Mouse (Mus musculus): ENCODE data around the gene Traf6.
"Not testable (repeated sequence)": the region's sequence is repeated elsewhere in the genome, so short reads cannot be mapped to it uniquely, and the experiment has no call there.

Traf6 gene

GRCm38 (mm10) chr2:101695584-101695983 is 17.4 kb downstream of the Traf6 start:
- no peak for DNase-seq

GRCm38 (mm10) chr2:101699284-101699683 is 21.1 kb downstream of the Traf6 start:
- DNase-seq, result no peak

- no peak for DNase-seq
Observed at GRCm38 (mm10) chr2:101705941-101706485, 27.8 kb downstream of the Traf6 start.

DNA sequence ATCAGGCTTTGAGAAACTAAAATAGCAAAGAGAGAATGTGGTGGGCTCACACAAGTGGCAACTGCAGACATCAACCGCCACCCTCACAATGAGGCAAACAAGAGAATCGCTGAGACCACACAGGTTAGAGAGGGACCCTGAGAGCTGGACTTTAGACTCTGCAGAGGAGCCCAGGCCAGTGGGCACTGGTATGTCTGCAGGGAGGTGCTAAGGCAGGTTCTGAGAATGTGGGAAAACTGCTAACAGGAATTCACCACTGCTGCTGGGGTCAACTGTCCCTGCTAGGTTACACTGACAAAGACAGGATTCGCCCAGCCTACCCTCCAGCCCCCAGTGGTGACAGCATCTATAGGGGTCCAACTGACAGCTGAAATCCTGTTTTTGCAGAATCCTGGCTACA is 33.4 kb downstream of the Traf6 start:
- DNase-seq, result no peak

GRCm38 (mm10) chr2:101715650-101716323 is 37.6 kb downstream of the Traf6 start:
- DNase-seq, result no peak

DNA sequence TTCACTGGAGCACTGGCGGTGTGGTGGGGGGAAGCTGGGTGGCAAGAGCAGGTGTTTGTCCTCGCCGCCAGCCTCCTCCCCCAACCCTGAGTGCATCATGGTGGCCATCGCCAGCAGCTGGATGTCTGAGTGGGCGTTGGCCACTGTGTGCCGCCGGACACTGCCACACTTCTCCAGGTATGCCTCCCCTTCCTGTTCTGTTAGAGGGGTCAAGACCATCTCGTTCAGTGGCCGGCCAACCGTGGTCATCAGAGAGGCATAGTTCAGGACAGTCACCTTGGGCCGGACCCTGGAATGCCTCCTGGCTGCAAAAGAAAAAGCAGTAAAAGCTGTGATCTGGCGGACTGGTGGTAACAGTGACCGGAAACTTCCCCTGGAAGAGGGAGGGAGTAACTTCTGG is 38.9 kb downstream of the Traf6 start:
- DNase-seq, result no peak

DNA sequence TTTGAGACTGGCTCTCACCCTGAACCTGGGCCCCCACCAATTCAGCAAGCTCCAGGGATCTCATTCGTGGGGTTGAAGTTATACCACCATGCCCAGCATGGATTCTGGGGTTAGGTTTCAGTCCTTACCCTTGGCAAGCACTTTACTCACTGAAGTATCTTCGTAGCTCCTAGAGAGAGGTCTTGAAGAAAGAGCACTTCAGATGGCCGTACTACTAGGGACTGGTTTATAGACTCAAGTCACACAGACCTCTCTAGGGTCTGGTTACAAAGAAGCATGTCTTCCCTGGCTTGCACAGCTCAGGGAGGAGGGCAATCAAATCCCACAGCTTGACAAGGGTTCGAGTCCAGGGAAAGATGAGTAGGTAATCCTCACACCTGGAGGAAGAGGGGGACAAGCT is 43.6 kb downstream of the Traf6 start:
- DNase-seq, result no peak

- DNase-seq, result no peak
Observed at GRCm38 (mm10) chr2:101722370-101723332, 44.4 kb downstream of the Traf6 start.

- no peak for DNase-seq
Observed at GRCm38 (mm10) chr2:101723333-101723881, 45.2 kb downstream of the Traf6 start.

DNA sequence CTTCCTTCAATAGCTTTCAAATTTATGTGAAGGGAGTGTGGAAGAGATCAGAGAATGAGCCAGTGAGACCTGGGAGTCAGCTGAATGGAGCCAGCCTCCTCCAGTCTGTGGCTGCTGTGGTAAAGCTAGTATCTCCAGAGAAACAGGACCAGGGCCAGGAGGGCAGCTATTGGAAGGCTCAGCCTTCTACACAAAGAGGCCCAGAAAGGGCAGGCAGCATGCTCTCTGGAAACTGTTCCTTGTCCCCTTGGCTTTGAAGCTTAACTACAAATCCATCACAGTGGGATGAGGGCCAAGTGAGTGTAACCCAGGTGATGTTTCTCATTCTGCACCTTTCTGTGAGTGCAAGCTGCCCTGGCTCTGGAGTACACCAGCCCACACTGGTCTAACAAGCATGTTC is 49.6 kb downstream of the Traf6 start:
- DNase-seq, result no peak

- DNase-seq, result no peak
Observed at GRCm38 (mm10) chr2:101729472-101729871, 51.2 kb downstream of the Traf6 start.

- DNase-seq, result no peak
Observed at GRCm38 (mm10) chr2:101730972-101731371, 52.7 kb downstream of the Traf6 start.

GRCm38 (mm10) chr2:101732777-101733210 is 54.6 kb downstream of the Traf6 start:
- DNase-seq, result no peak

DNA sequence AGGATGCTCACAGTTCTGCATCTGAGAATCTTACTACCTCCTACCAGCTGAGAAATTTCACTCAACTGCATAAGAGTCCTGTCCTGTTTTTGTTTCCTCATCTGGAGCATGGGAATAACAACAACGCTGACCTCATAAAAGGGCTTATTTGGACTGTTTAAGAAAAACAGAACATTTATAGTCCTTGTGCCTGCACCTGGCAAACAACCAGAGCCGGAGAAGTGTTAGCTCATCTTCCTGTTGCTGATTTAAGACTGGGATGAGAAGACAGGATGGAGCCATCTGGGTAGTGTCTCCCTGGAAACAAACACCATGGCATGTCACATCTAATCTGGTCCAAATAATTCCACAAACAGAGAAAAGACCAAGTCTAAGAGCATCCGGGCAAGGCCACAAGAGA is 55.3 kb downstream of the Traf6 start:
- no peak for DNase-seq

DNA sequence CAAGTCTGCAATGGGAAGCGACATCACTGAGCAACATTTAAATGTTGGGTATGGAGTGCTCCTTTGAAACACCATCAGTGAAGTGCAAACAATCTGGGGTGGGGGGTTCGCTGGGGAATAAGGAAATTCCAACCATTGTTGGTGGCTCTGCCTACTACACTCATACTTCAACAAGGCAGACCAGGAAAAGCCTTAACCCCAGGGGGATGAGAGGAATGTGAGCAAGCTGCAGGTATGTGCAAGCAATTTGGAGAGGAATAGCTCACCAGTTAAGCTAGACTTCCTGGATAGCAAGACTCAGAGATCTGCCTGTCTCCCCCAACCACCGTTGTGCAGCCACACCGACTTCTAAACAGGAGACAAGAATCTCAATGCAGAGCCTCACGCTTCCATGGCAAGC is 61.7 kb downstream of the Traf6 start:
- no peak for DNase-seq

- DNase-seq, result no peak
Observed at GRCm38 (mm10) chr2:101741653-101742052, 63.4 kb downstream of the Traf6 start.

DNA sequence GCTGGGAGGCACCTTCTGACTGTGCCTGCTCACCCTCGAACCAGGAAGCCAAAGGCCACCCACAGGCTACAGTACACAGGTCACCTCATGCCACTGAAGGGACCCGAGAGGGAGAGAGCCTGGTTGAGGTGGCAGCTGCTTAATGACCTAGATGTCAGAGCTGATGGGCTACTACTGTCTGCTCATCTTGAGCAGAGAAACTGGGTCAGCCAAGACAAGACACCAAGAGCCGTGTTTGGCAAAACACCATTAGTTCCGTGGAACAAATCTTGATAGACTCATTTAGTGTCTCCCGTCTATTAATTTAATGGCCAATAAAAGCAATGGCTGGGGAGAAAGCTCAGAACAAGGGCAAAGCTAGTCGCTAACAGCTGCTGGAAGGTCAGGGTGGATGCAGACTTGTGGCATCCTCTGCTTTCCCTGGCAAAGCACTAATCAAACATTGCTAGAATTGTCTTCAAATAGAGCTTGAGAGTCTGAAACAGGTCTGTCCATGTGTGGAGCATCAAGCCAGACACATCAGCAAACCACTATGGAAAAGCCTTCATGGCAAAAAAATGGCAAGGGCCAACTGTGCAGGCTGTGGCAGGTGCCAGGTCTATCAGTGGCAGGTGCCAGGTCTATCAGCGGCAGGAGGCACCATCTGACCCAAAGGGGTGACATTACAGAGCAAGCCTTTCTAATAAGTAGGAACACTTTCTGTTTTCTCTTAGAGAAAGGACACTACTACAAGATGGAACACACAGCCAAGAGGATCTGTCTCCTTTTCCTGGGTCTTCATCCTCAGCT is 64.0 kb downstream of the Traf6 start:
- no peak for DNase-seq

DNA sequence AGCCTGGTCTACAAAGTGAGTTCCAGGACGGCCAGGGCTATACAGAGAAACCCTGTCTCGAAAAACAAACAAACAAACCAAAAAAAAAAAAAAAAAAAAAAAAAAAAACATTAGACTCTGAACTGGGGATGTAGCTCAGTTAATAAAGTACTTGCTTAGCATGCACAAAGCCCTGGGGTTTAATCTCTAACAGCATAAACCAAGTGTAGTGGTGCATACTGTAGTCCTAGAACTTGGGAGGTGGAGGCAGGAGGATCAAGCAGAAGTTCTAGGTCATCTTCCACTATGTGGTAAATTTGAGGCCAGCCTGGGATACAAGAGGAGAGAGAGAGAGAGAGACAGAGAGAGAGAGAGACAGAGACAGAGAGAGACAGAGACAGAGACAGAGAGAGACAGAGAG is 67.4 kb downstream of the Traf6 start:
- DNase-seq, result not testable (repeated sequence)

DNA sequence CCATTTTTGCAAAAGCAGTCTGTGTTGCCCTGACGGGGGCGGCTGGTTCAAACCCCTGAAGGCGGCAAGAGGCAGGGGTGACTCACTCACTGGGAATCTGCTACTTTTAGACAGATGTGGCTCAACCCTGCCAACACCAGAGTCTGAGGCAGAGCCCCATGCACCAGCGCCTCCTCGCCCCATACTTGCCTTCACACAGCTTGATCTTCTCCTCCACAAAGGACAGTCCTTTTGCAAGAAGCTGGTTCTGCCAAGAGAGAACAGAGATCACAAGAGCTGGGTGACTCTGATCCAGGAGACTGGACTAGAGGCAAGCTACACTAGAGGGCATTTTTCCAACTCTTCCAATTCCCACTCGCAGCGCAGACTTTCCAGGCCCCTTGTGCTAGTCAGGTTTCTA is 68.3 kb downstream of the Traf6 start:
- no peak for DNase-seq
